Mouse (Mus musculus) ES-E14 (cell line): ENCODE results near the gene Tsacc. TPM values are rescaled to one million over a fixed set of nuclear protein-coding genes. Genes with fewer than 3 reads are reported as not detected.
A peak's percentile ranks its signal among the peaks of the same experiment; 100 is the strongest.

ENCODE experiments used
- DNase-seq: peaks from one replicate; pipeline ENCODE4 v3.0.0-alpha.2; 2013; ENCODE audit warnings: low read depth, low spot score
- H3K27ac ChIP-seq: 2 replicates; pipeline ENCODE4 v1.5.1; 2012; ENCODE audit warnings: low read depth, mild to moderate bottlenecking, low read length, moderate library complexity, mixed read lengths; ENCODE audit not compliant: poor library complexity, insufficient read depth, severe bottlenecking
- H3K36me3 ChIP-seq: 2 replicates; pipeline ENCODE4 v1.6.1; 2012; ENCODE audit warnings: mild to moderate bottlenecking, low read length, moderate library complexity, mixed read lengths; ENCODE audit not compliant: control insufficient read depth, poor library complexity, insufficient read depth, severe bottlenecking
- H3K4me1 ChIP-seq, 2 experiments: fragments of 150-350 bp in 1 of 2; sonication (generic) in 1 of 2; 2 replicates each; pipeline ENCODE4 v1.6.1; 2012; ENCODE audit warnings: low read length in 2 of 2, mild to moderate bottlenecking in 1 of 2, mixed read lengths in 1 of 2; ENCODE audit not compliant: control insufficient read depth in 2 of 2, insufficient read depth in 2 of 2, poor library complexity in 1 of 2
- H3K4me3 ChIP-seq, 2 experiments: fragments of 150-350 bp in 1 of 2; sonication (generic) in 1 of 2; 2 replicates each; pipeline ENCODE4 v1.5.1; 2012; ENCODE audit warnings: low read length in 2 of 2, low read depth in 1 of 2, mild to moderate bottlenecking in 1 of 2, mixed read lengths in 1 of 2; ENCODE audit not compliant: insufficient read depth in 1 of 2, poor library complexity in 1 of 2, severe bottlenecking in 1 of 2
- H3K9ac ChIP-seq: 2 replicates; pipeline ENCODE4 v1.6.1; 2012; ENCODE audit warnings: low read depth, mild to moderate bottlenecking, low read length, mixed read lengths; ENCODE audit not compliant: poor library complexity, insufficient read depth, severe bottlenecking
- H3K9me3 ChIP-seq: fragments of 150-350 bp; sonication (generic); 2 replicates; pipeline ENCODE4 v1.6.1; 2012; ENCODE audit warnings: low read depth, mild to moderate bottlenecking, low read length; ENCODE audit not compliant: control insufficient read depth, insufficient read depth
- CHD2 ChIP-seq: IDR thresholded peaks from 2 replicates; pipeline ENCODE4 v1.6.1; 2014; ENCODE audit warnings: mild to moderate bottlenecking, low read depth, low read length, inconsistent platforms
- HCFC1 ChIP-seq: IDR thresholded peaks from 2 replicates; pipeline ENCODE4 v1.6.1; 2012; ENCODE audit warnings: low read length, inconsistent platforms, borderline replicate concordance; ENCODE audit not compliant: insufficient read depth
- MAFK ChIP-seq: IDR thresholded peaks from 2 replicates; pipeline ENCODE4 v1.6.1; 2014; ENCODE audit warnings: mild to moderate bottlenecking, low read depth, low read length, inconsistent platforms; ENCODE audit not compliant: insufficient read depth
- ZC3H11A ChIP-seq: IDR thresholded peaks from 2 replicates; pipeline ENCODE4 v1.6.1; 2012; ENCODE audit warnings: low read depth, mild to moderate bottlenecking, inconsistent platforms, low read length, borderline replicate concordance
- ZNF384 ChIP-seq: IDR thresholded peaks from 2 replicates; pipeline ENCODE4 v1.6.1; 2012; ENCODE audit warnings: low read depth, low read length, inconsistent platforms
- in situ Hi-C, 2 experiments: fragments of 600-800 bp; cut with MboI; formaldehyde crosslinking; loops; one replicate each; pipeline ENCODE4 v1.15.1; 2025; ENCODE audit warnings: low sequenced_read_pairs in 2 of 2, inconsistent platforms in 1 of 2; ENCODE audit not compliant: unreplicated experiment in 2 of 2
- total RNA-seq: library from RNA; depleted of rRNA; stranded (reverse); fragments of 300-350 nt; gene quantifications from 2 replicates; pipeline ENCODE4 v1.2.3, GENCODE M21; 2012

Gene Tsacc
- total RNA-seq, 1 experiment: 16.7 TPM

DNA sequence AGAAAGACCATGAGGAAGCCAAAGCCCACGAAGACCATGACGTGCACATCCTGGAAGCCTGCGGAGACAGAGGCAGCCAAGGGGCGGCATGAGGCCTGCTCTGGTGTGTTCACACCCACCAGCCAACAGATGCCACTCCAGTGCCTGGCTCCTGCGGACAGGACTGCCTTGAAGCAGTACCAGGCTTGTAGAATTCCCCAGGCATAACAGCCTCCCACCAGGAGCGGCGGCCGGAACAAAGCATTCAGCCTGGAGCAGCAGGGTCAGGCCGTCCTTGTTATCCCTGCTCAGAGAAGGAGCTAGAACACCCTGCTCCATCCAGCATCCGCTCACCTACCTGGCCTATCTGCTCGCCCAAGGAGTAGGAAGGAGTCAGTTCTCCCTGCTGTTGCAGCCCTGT lies 48.4 kb downstream of the Tsacc start:
- Histone ChIP-seq H3K9ac (no peak overlapping the region), H3K4me1 (peaks cover 4 to 11% of the 10 kb centered on the region in 2 experiments; a peak in 2 of 4 replicates), H3K27ac (no peak overlapping the region), H3K4me3 (no peak overlapping the region), H3K9me3 (no peaks in the 10 kb centered on the region), H3K36me3 (no peaks in the 10 kb centered on the region)
- no peak for TF ChIP-seq HCFC1
- TF ChIP-seq ZNF384: no peak
- no peak for TF ChIP-seq ZC3H11A
- no peak for TF ChIP-seq CHD2
- no peak for TF ChIP-seq MAFK
- DNase-seq: no peak
- in situ Hi-C loops: loop anchor here in 1 of 2 experiments (10.0 kb wide), 1 partner anchor 54 kb away; no protein-coding TSS in a partner anchor

DNA sequence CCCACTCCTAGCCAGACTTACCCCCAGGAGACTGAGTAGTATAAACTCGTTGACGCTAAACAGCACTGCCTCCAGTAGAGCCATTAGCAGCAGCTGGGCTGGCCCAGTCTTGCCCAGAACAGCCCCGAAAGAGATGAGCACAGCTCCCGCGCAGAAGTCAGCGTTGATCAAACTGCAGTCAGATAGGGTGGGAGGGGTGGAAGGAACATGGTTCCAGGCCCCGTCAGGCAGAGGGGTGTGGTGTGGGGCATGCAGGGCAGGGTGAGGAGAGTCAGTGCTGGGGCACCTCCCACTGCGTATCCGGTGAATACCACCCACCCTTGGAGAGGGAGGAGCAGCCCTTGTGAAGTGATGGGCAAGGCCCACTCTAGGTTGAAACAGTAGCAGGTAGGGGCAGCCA lies 49.1 kb downstream of the Tsacc start:
- H3K27ac ChIP-seq: no peak overlapping the region
- peaks cover 4 to 11% of the 10 kb centered on the region in 2 experiments; a peak in 2 of 4 replicates for H3K4me1 ChIP-seq
- H3K36me3 ChIP-seq: no peaks in the 10 kb centered on the region
- no peak overlapping the region for H3K9ac ChIP-seq
- DNase-seq: no peak
- no peak for TF ChIP-seq ZNF384
- no peak for TF ChIP-seq ZC3H11A
- no peak for TF ChIP-seq MAFK
- in situ Hi-C loops: loop anchor here in 1 of 2 experiments (10.0 kb wide), 1 partner anchor 53 kb away; no protein-coding TSS in a partner anchor
- 0 out of 4 replicates have a peak overlapping the region, but pooled peaks of 1 of the 2 experiments have one; percentile 17 for H3K4me3 ChIP-seq
- H3K9me3 ChIP-seq: no peaks in the 10 kb centered on the region

- no peaks in the 10 kb centered on the region for H3K36me3 ChIP-seq
- in situ Hi-C loops: loop anchor here in 1 of 2 experiments (10.0 kb wide), 1 partner anchor 51 kb away; no protein-coding TSS in a partner anchor
- H3K9ac ChIP-seq: no peak overlapping the region
- peak; percentile 75 for DNase-seq
- no peak overlapping the region for H3K4me3 ChIP-seq
- H3K27ac ChIP-seq: no peak overlapping the region
- TF ChIP-seq HCFC1 (no peak), CHD2 (no peak), MAFK (no peak), ZC3H11A (no peak), ZNF384 (no peak)
- H3K4me1 ChIP-seq: peaks cover 4 to 11% of the 10 kb centered on the region in 2 experiments; a peak in 2 of 4 replicates
- no peaks in the 10 kb centered on the region for H3K9me3 ChIP-seq
These were observed 51.0 kb downstream of the Tsacc start for GRCm38 (mm10) chr3:88245811-88246210.

GRCm38 (mm10) chr3:88244071-88244470 lies 52.7 kb downstream of the Tsacc start:
- no peak overlapping the region for H3K9ac ChIP-seq
- TF ChIP-seq CHD2 (no peak), MAFK (no peak), ZC3H11A (no peak; the same call in 1 of the 2 replicates)
- H3K36me3 ChIP-seq: no peaks in the 10 kb centered on the region
- peaks cover 4 to 11% of the 10 kb centered on the region in 2 experiments; a peak in 2 of 4 replicates for H3K4me1 ChIP-seq
- no peak for DNase-seq
- no peak overlapping the region for H3K27ac ChIP-seq
- in situ Hi-C loops: loop anchor here (5.0 to 10.0 kb wide), 2 partner anchors 49 to 52 kb away; no protein-coding TSS in a partner anchor
- no peak overlapping the region for H3K4me3 ChIP-seq
- no peaks in the 10 kb centered on the region for H3K9me3 ChIP-seq

GRCm38 (mm10) chr3:88242531-88242930 lies 54.3 kb downstream of the Tsacc start:
- Histone ChIP-seq H3K27ac (no peak overlapping the region), H3K4me1 (peaks cover 0 to 2% of the 10 kb centered on the region in 2 experiments; a peak in 1 of 4 replicates), H3K36me3 (no peaks in the 10 kb centered on the region), H3K9me3 (no peaks in the 10 kb centered on the region), H3K9ac (no peak overlapping the region), H3K4me3 (no peak overlapping the region)
- TF ChIP-seq ZC3H11A: peak; percentile 66; the same call in 1 of the 2 replicates
- no peak for TF ChIP-seq HCFC1
- no peak for DNase-seq
- in situ Hi-C loops: loop anchor here (5.0 to 10.0 kb wide), 2 partner anchors 48 to 50 kb away; no protein-coding TSS in a partner anchor
